Mouse (Mus musculus) liver, adult 2 months (tissue): ENCODE data around the gene Folr2.

Source experiments
- CTCF ChIP-seq: fragments of 200-500 bp; IDR thresholded peaks from 2 replicates; pipeline ENCODE4 v1.5.1; 2011; ENCODE audit warnings: low read depth, low read length, control low read depth
- POLR2A ChIP-seq: fragments of 200-500 bp; IDR thresholded peaks from 2 replicates; pipeline ENCODE4 v1.6.1; 2011; ENCODE audit warnings: low read length, control low read depth; ENCODE audit not compliant: insufficient read depth; ENCODE audit errors: extremely low read depth

DNA sequence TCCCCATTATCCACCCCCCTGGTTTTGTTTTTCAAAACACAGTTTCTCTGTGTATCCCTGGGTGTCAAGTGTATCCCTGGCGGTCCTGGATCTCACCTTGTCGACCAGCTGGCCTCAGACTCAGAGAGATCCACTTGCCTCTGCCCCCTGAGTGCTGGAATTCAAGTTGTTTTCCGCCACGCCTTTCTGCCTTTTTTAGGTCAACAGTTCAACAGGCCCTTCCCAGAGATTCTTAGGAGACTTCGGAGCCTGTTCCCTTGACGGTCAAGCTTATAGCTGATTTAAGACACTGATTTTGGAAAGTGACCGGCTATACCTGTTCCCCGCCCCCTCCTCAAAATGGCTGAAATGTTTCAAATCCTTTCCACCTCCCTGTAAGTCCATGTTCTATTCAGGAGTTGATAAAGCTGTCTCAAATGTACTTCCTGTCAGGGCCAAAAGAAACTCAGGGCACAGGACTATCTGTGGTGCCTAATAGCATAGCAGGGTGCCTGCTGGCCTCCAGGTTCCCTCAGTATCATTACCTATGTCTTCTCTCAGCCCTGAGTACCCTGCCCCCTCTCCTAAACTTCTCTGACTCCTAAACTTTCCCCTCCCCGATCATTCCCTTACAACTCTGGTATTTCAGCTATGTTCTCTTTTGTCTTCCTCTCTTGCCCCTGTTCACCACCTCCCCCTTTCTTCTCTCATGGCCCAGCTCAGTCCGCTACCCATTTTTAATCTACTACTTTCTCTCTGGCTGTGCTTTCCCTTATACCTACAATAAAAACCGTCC is 9.7 kb upstream of the Folr2 start:
- TF ChIP-seq CTCF (no peak), POLR2A (no peak)
